ENCODE assay signal across 14 mouse cellular contexts in the genomic region with DNA sequence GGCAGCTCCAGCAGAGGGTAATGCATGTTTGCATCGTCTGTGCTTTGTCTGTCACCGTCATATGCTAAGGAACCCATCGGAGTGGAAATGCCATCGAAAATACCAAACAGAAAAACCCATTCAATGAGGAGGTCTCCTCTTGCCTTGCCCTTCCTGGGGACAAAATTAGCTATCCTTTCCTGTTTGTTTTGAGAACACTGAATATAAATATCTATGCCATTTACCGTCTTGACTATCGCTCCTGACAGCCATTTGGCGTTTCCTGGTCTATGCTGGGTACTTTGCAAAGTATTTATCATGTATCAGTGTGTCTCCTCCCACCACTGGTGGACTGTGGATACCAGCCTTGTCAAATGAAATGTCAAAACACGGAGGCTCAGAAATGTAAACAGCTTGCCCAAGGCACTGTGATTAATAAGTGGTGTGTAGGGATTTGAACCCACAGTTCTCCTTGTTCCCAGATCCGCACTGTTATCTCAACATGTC.
"Had no signal": no experiment of that assay in that cellular context is flagged by ENCODE, and none has a peak within 500 bp of the region (broad histone marks: within the 10 kb centered on the region; RNA-seq: fewer than 3 reads in every experiment).

No protein-coding gene starts in this region.

- DNase-seq: gastrocnemius, postnatal 14 days; gastrocnemius, postnatal 36 days; heart, adult 11 months; heart, adult 2 months; heart, postnatal 14 days; heart, postnatal 36 days; kidney, adult 11 months; kidney, adult 2 months; kidney, adult 9 months; kidney, postnatal 14 days; kidney, postnatal 36 days; layer of hippocampus, adult 9-11 months; layer of hippocampus, postnatal 36 days; left cerebral cortex, postnatal 4 days had no signal
